Mouse (Mus musculus) stomach, postnatal 0 days (tissue): ENCODE data around the gene Wwox. TPM values are rescaled to one million over a fixed set of nuclear protein-coding genes. Genes with fewer than 3 reads are reported as not detected.

Source experiments
- ATAC-seq: fragments of 200-750 bp; cut with Nextera tagmentation; 2 replicates; pipeline ENCODE4 v1.8.0; 2017; ENCODE audit not compliant: low FRiP score, low TSS enrichment
- DNase-seq: peaks from one replicate; pipeline ENCODE4 v3.0.0-alpha.2; 2016; ENCODE audit warnings: low spot score
- H3K27ac ChIP-seq: fragments of 300-500 bp; sonication (generic); replicated peaks from 2 replicates; pipeline ENCODE4 v1.5.1; 2014; ENCODE audit warnings: mild to moderate bottlenecking, control low read depth
- H3K27me3 ChIP-seq: fragments of 300-500 bp; sonication (generic); 2 replicates; pipeline ENCODE4 v1.6.1; 2014; ENCODE audit warnings: low read length; ENCODE audit not compliant: control insufficient read depth, insufficient read depth
- H3K36me3 ChIP-seq: fragments of 300-500 bp; sonication (generic); 2 replicates; pipeline ENCODE4 v1.6.1; 2014; ENCODE audit warnings: low read length, mixed read lengths; ENCODE audit not compliant: control insufficient read depth, insufficient read depth
- H3K4me1 ChIP-seq: fragments of 300-500 bp; sonication (generic); replicated peaks from 2 replicates; pipeline ENCODE4 v1.6.1; 2014; ENCODE audit warnings: antibody characterized with exemption; ENCODE audit not compliant: control insufficient read depth, insufficient read depth
- H3K4me2 ChIP-seq: fragments of 300-500 bp; sonication (generic); replicated peaks from 2 replicates; pipeline ENCODE4 v1.6.1; 2014; ENCODE audit warnings: low read depth, mild to moderate bottlenecking, control low read depth, moderate library complexity
- H3K4me3 ChIP-seq: fragments of 300-500 bp; sonication (generic); 2 replicates; pipeline ENCODE4 v1.5.1; 2014; ENCODE audit warnings: low read depth, low read length, control low read depth
- H3K9ac ChIP-seq: fragments of 300-500 bp; sonication (generic); 2 replicates; pipeline ENCODE4 v1.6.1; 2014; ENCODE audit warnings: mild to moderate bottlenecking, low read length, control low read depth, mixed read lengths
- H3K9me3 ChIP-seq: fragments of 300-500 bp; sonication (generic); 2 replicates; pipeline ENCODE4 v1.6.1; 2016; ENCODE audit warnings: low read length; ENCODE audit not compliant: control insufficient read depth
- CTCF ChIP-seq: IDR thresholded peaks from 2 replicates; pipeline ENCODE4 v1.5.1; 2016; ENCODE audit warnings: antibody characterized with exemption, low read depth, mild to moderate bottlenecking, moderate library complexity
- EP300 ChIP-seq: optimal IDR thresholded peaks from 2 replicates; pipeline ENCODE3; 2016; ENCODE audit warnings: antibody characterized with exemption
- WGBS: fragments of 180-500 bp; shearing (Covaris S2); extraction: QIAGEN DNeasy Blood & Tissue Kit; methylation state at CpG from one replicate; pipeline ENCODE4 v1.1.7; 2014; 5-methylcytosine and 5-hydroxymethylcytosine counted together
- polyA plus RNA-seq: library from polyadenylated mRNA; unstranded; fragments of >200 nt; fragmentation: Nextera tagmentation; extraction: Ambion mirVana; gene quantifications from 2 replicates; pipeline ENCODE4 v1.2.1, GENCODE M21; 2015

Wwox gene
- polyA plus RNA-seq, 1 experiment from 2014 or later, result 9.2 TPM

DNA sequence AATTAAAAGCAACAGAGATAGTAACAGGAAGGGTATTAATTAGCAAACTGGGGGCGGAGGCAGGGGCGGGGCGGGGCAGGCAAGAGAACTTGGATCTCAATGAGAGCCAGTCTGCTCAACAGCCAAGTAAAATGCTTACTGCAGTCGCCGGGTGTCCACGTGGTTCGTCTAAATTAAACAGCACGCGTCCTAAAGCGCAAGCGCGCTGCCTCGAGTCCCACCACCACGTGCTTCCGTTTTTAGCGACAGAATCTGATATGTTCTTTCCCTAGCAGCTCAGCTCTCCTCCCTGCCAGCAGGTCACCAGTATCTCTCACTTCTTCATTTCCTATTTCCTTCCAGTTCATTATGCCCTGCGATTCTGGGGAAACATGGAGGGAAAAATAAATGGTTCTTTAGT, 693.7 kb downstream of the Wwox start:
- 76% methylated on average over 17 of the region's 17 CpGs for WGBS
- Histone ChIP-seq H3K4me2 (no peak overlapping the region), H3K36me3 (no peaks in the 10 kb centered on the region), H3K27ac (no peak overlapping the region), H3K4me3 (no peak overlapping the region), H3K9me3 (no peaks in the 10 kb centered on the region), H3K27me3 (no peaks in the 10 kb centered on the region), H3K9ac (no peak overlapping the region), H3K4me1 (no peaks in the 10 kb centered on the region)
- no peak for TF ChIP-seq EP300
- no peak for TF ChIP-seq CTCF
- DNase-seq, result no peak
- ATAC-seq, result no peak

- Histone ChIP-seq H3K36me3 (no peaks in the 10 kb centered on the region), H3K27ac (no peak overlapping the region), H3K4me3 (no peak overlapping the region), H3K4me2 (no peak overlapping the region), H3K4me1 (no peaks in the 10 kb centered on the region), H3K9ac (no peak overlapping the region), H3K27me3 (no peaks in the 10 kb centered on the region), H3K9me3 (no peaks in the 10 kb centered on the region)
- WGBS, result 61% methylated on average over 7 of the region's 7 CpGs
- ATAC-seq (no peak), DNase-seq (no peak)
- TF ChIP-seq EP300 (no peak), CTCF (no peak)
These were observed 694.3 kb downstream of the Wwox start for GRCm38 (mm10) chr8:115133711-115134218.

- ATAC-seq, result no peak
- no peaks in the 10 kb centered on the region for H3K4me1 ChIP-seq
These were observed 697.4 kb downstream of the Wwox start for GRCm38 (mm10) chr8:115136888-115137287.

GRCm38 (mm10) chr8:115141614-115142013, 702.2 kb downstream of the Wwox start:
- Histone ChIP-seq H3K9me3 (no peaks in the 10 kb centered on the region), H3K27ac (no peak overlapping the region), H3K4me2 (no peak overlapping the region), H3K4me3 (no peak overlapping the region), H3K27me3 (no peaks in the 10 kb centered on the region), H3K4me1 (no peaks in the 10 kb centered on the region), H3K36me3 (no peaks in the 10 kb centered on the region), H3K9ac (no peak overlapping the region)
- DNase-seq (no peak), ATAC-seq (no peak)
- 75% methylated on average over 8 of the region's 8 CpGs for WGBS
- no peak for TF ChIP-seq CTCF
- TF ChIP-seq EP300, result no peak

More at GRCm38 (mm10) chr8:115136888-115137287, 697.4 kb downstream of the Wwox start:
- Histone ChIP-seq H3K4me3 (no peak overlapping the region), H3K9ac (no peak overlapping the region), H3K4me2 (no peak overlapping the region), H3K36me3 (no peaks in the 10 kb centered on the region), H3K27ac (no peak overlapping the region), H3K27me3 (no peaks in the 10 kb centered on the region), H3K9me3 (no peaks in the 10 kb centered on the region)
- 88% methylated on average over 10 of the region's 10 CpGs for WGBS
- no peak for DNase-seq
- no peak for TF ChIP-seq EP300
- no peak for TF ChIP-seq CTCF

- H3K27ac ChIP-seq, result no peak overlapping the region
- DNase-seq, result no peak
- H3K36me3 ChIP-seq, result no peaks in the 10 kb centered on the region
- H3K27me3 ChIP-seq, result no peaks in the 10 kb centered on the region
- H3K9me3 ChIP-seq, result no peaks in the 10 kb centered on the region
- no peak overlapping the region for H3K9ac ChIP-seq
- H3K4me3 ChIP-seq, result no peak overlapping the region
- H3K4me1 ChIP-seq, result no peaks in the 10 kb centered on the region
- ATAC-seq, result no peak
- TF ChIP-seq CTCF, result no peak
- no peak for TF ChIP-seq EP300
- whole genome bisulfite sequencing, result 72% methylated on average over 9 of the region's 9 CpGs
- no peak overlapping the region for H3K4me2 ChIP-seq
These were observed 704.3 kb downstream of the Wwox start for GRCm38 (mm10) chr8:115143530-115144320.

- Histone ChIP-seq H3K9me3 (no peaks in the 10 kb centered on the region), H3K4me1 (no peaks in the 10 kb centered on the region), H3K4me3 (no peak overlapping the region), H3K4me2 (no peak overlapping the region), H3K27me3 (no peaks in the 10 kb centered on the region), H3K9ac (no peak overlapping the region), H3K36me3 (no peaks in the 10 kb centered on the region), H3K27ac (no peak overlapping the region)
- WGBS, result 55% methylated on average over 9 of the region's 9 CpGs
- DNase-seq, result no peak
- TF ChIP-seq EP300 (no peak), CTCF (no peak)
- ATAC-seq, result no peak
These were observed 707.6 kb downstream of the Wwox start for GRCm38 (mm10) chr8:115147006-115147405.
